Mouse (Mus musculus) forebrain, embryonic 11.5 days (tissue): Measurements from ENCODE around the gene Slc30a6. TPM values are rescaled to one million over a fixed set of nuclear protein-coding genes. Genes with fewer than 3 reads are reported as not detected.

Source experiments
- polyA plus RNA-seq: library from polyadenylated mRNA; unstranded; fragments of >200 nt; fragmentation: Nextera tagmentation; extraction: Ambion mirVana; gene quantifications from 2 replicates; pipeline ENCODE4 v1.2.1, GENCODE M21; 2014

The Slc30a6 gene
- polyA plus RNA-seq, 1 experiment from 2014 or later: 30.6 TPM

Other genes starting within 250 kb of the Slc30a6 start
- 77.9 and 83.7 TPM in 2 replicates for gene Memo1, start 100.1 kb upstream of the Slc30a6 start, polyA plus RNA-seq
- 244 and 285 TPM in 2 replicates for gene Dpy30, start 71.7 kb upstream of the Slc30a6 start, polyA plus RNA-seq
- 41.1 and 45.1 TPM in 2 replicates for gene Spast, start 56.6 kb upstream of the Slc30a6 start, polyA plus RNA-seq
- 0.19 and 0.20 TPM in 2 replicates for gene Nlrc4, start 63.5 kb downstream of the Slc30a6 start, polyA plus RNA-seq
- 43.9 and 51.8 TPM in 2 replicates for gene Yipf4, start 93.9 kb downstream of the Slc30a6 start, polyA plus RNA-seq
- 79.2 and 94.7 TPM in 2 replicates for gene Birc6, start 132.7 kb downstream of the Slc30a6 start, polyA plus RNA-seq